Mouse (Mus musculus): ENCODE results near the gene Recql5.

Recql5 gene

GRCm38 (mm10) chr11:115933108-115933746, at the start of gene Recql5, which contains the start of gene Sap30bp:
Gene Recql5 (minus strand): TSS chr11:115933477.
Gene Sap30bp (plus strand): TSS chr11:115933282.
- DNase-seq (ENCODE audit: low spot score) = peak; percentile 100

DNA sequence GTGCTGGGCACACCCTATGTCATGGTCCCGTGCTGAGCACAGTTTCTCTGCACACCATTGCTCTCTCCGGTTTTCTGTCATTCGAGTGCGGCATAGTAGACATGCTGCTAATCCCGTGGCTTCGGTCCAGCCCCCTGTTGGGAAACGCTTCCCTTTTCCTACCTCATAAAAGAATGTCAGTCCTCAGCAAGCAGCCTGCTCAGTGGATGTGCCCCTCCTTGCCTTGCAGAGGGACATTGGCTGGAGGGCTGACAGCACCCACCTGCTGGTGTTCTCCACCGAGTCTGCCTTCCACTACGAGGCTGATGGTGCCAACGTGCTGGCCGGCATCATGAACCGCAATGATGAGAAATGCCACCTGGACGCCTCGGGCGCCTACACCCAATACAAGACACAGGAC, 49.2 kb upstream of the Recql5 start:
- DNase-seq (ENCODE audit: low spot score) = no peak

DNA sequence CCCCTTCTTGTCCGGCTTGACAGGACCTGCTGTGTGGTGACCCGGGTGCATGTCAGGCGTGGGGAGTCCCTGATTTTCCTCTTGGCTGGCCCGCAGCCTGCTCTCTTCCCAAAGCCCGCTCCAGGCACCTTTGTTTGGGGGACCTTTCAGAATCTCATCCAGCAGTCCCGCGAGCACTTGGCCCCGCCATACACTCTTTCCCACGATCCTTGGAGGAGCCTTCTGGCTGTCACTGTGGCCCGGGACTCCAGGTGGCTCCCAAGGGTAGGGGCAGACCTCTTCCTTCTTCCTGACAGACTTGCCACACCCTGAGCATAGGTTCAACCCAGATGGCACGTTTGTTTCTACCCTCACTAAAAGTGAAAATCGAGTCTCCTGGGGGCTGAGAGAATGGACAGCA, 42.3 kb upstream of the Recql5 start:
- DNase-seq (ENCODE audit: low spot score) = no peak

DNA sequence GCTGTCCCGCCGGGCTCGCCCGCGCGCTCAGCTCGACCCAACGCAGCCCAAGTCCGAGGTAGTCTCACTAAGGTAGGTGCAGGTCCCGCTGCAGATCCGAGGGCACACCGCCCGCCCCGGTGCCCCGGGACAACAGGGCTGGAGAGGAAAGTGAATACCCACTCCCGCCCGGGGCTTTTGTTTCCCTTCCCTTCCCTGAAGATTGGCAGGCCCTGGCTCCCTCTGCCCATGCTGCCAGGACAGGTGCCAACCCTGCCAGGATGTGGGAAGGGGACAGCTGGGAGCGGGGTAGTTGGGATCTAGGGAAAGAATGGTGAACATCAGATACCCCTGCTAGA, 41.8 kb upstream of the Recql5 start:
- no peak for DNase-seq (ENCODE audit: low spot score)

DNA sequence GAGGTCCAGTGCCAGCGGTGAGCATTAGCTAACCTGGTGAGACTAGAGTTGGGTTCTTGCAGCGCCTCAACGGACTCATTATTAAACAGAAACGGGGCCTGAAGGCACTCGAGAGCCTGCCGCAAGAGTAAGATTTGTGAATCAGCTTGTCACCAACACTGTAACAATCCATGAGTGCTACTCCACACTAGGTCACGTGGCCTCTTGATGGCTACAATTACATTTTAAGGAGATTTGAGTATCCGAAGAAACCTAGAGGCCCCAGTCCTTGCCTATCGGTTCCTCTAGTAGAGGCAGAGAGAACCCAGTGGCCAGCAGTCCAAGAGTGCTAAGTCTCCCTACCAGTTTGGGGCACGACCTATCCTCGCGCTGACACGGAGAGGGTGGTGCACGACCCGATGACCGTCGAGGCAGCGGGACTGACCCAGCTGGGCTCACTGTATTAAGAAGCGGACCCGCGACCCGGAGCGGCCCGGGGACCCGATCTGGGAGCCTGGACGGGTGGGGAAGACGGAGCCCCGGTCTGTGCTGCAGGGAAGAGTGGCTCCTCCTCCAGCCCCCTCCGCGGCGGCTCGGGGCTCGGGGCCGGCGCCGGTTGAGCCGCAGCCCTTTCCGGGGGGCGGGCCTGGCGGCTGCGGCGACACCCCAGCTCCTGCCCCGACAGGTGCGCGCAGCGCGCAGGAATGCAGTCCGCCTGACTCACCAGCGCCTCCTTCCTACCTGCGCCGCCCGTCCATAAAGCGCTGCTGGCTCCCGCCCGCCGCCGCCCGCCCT, 41.2 kb upstream of the Recql5 start, which contains the start of gene Itgb4:
TSS of gene Itgb4 (plus strand) at position 401 of the 774 bp plus-strand sequence.
- DNase-seq (ENCODE audit: low spot score) = peak; percentile 18

DNA sequence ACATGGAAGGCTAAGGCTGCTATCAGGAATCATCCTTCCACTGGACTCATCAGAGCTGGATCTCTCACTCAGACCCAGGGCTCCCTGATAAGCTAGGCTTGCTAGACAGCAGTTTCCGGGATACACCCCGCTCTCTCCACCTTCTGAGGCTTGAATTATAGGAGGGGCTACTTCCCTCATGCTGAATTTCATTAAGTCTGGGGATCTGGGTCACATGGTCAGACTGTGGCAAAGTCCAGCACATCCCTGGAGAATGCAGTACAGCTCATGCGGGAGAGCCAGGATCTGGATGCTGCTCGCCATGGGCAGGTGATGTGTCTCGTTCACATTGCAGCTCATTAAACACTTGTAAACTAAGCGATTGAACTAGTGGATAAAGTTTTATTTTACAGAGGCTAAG, 37.7 kb upstream of the Recql5 start:
- no peak for DNase-seq (ENCODE audit: low spot score)

- DNase-seq (ENCODE audit: low spot score) = no peak
These were observed 36.9 kb upstream of the Recql5 start for GRCm38 (mm10) chr11:115970006-115970673.

DNA sequence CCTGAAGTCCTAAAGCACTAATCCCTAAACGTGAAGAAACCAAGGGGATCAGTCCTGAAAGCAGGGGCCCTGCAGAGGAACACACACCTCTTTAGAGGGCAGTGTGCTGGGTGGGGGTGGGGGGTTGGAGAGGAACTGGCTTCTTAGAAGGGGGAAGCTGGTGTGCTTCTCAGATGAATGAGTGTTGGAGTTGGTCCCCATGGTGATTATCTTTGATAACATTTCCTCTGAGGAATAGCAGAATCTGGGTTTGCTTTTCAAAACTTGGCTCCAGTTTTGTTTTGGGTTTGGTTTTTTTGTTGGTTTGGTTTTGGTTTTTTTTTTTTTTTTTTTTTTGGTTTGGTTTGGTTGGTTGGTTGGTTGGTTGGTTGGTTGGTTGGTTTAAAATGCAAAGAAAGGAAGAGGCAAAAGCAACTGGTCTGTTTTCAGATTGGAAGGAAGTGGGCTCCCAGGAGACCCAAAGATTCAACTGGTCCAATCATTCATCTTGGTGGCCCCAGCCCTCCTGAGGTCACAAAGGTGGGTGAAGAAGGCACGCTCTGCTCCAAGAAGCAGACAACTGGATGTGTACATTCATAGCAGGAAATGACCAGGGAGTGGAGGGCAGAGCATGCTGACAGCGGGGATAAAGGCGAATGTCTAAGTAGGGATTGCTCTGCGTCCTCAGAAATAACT, 35.6 kb upstream of the Recql5 start:
- no peak for DNase-seq (ENCODE audit: low spot score)

DNA sequence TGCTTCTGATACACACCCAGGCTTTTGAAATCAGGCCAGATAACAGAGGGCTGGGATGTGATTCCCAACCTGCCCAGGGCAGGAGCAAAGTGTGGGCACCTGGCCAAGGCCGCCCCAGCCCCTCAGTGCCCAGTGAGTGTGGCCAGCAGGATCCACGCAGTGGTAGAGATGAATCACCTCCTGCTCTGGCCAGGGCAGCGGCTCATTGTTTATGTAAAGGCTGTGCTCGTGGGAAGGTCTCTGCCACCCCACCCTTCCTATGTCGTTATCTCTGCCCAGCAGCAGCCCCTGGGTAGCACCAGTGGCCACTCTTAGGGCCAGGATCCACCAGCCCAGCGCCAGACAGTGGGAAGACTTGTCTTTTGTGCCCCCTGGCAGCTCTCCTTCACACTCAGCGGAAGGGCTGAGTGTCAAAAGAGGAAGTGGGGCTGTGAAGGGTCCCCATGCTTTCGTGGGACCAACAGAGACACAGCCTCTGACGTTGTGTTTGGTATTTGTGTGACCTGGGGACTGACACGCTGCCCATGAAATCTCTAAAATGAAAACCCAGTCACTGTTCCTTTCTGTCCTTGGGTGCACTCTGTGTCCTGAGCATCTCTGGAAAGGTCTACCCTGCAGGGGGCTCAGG, 31.8 kb upstream of the Recql5 start:
- DNase-seq (ENCODE audit: low spot score) = no peak

DNA sequence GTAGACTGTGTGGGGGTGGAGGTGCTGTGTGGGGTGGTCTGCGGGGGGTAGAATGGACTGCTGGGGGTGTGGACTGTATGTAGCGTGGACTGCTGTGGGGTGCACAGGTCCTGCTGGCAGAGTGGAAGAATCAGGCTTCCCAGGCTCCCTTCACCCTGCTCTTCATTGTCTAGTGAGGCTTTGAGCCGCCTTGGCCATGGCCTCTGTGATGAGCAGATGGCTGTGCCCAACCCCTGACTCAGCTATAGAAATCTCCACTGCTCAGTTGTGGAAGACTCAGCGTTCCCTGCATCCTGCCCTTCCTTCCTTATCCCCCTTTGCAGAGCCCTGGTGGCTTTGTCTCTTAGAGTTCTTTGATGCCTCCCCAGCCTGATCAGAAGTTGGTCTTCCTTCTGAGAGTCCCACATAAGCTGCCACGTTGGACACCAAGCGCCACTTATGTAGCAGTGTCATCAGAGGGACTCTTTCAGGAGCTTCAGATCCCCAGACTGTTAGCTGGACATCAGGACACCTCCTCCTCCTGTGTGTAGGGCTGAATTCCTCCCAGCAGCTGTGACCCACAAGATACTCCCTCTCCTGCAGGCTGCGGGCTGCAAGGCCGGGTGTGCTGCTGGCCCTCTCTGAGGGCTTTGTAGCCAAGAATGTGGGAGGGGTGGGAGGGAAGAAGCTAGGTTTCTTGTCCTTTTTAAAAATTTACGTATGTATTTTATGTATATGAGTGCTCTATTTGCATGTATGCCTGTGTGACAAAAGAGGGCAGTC, 29.6 kb upstream of the Recql5 start:
- DNase-seq (ENCODE audit: low spot score) = no peak

DNA sequence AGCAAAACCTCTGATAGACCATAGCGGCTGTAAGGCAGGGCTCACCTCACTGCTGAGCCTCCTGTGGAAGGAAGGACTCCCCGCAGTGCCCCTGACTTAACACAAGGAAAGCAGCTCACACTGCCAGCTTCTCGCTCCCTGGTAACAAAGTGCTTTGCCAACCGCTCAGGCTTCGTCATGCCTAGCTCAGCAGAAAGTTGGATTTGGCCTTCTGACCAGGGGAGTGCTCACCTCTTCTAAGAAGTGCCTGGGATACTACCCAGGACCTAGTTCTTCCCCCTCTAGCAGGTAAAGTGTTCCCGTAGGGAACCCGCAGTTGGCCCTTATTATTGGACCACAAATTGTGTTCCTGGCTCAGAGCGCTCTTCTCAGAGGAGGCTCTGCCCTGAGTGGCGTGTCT, 25.7 kb upstream of the Recql5 start:
- DNase-seq (ENCODE audit: low spot score) = no peak

GRCm38 (mm10) chr11:115957971-115958370, 24.7 kb upstream of the Recql5 start:
- no peak for DNase-seq (ENCODE audit: low spot score)

DNA sequence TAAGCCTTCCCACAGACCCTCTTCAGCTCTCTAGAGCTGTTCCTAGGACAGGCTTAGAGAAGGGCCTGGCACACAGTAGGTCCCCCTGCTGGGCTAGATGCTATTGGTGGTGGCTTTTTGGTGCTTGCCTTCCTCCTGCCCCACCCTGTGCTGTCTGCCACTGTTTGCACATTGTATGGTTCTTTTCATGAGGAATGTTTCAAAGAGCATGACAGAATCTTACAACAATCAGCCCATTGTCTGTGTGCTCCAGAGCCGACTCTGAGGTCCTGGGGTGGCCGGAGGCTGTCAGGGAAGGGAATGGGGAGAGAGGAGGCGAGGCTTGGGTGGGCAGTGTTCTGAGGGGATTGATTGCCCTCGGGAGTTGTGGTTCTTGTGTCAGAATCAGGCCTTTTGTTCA, 23.2 kb upstream of the Recql5 start:
- DNase-seq (ENCODE audit: low spot score) = peak; percentile 63

- no peak for DNase-seq (ENCODE audit: low spot score)
These were observed 22.1 kb upstream of the Recql5 start for GRCm38 (mm10) chr11:115955195-115955858.

- no peak for DNase-seq (ENCODE audit: low spot score)
These were observed 21.4 kb upstream of the Recql5 start for GRCm38 (mm10) chr11:115954712-115955111.

DNA sequence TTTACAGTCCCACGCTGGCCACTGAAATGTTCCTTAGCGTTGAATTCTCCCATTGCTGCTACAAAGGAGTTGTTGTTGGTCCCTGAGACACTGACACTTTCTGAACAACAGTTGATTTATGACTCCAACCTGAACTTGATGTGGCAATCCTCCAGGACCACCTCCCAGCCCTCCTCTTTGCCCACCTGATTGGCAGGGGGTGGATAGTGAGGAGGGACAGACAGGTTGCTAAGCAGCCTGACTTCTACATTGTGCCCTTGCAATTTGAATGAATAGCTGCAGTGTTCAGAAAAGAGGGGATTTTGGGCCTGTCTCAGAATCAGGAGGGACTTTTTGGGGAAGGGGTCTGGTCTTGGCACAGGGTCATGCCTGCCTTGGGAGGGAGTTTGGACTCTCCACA, 17.4 kb upstream of the Recql5 start:
- no peak for DNase-seq (ENCODE audit: low spot score)

- no peak for DNase-seq (ENCODE audit: low spot score)
These were observed 15.0 kb upstream of the Recql5 start for GRCm38 (mm10) chr11:115948316-115948715.

- DNase-seq (ENCODE audit: low spot score) = no peak
These were observed 13.0 kb upstream of the Recql5 start for GRCm38 (mm10) chr11:115946221-115946828.

GRCm38 (mm10) chr11:115945247-115945646, 12.0 kb upstream of the Recql5 start:
- DNase-seq (ENCODE audit: low spot score) = no peak

GRCm38 (mm10) chr11:115941980-115942379, 8.7 kb upstream of the Recql5 start:
- DNase-seq (ENCODE audit: low spot score) = no peak

All from retina, embryonic 14.5 days (tissue).